Mouse (Mus musculus) left cerebral cortex, postnatal 14 days (tissue): Measurements from ENCODE around the gene Ankrd28. TPM values are rescaled to one million over a fixed set of nuclear protein-coding genes. Genes with fewer than 3 reads are reported as not detected.
"Not testable (repeated sequence)": the region's sequence is repeated elsewhere in the genome, so short reads cannot be mapped to it uniquely, and the experiment has no call there.

Experiments used
- DNase-seq, 2 experiments: peaks; one replicate each; pipeline ENCODE4 v3.0.0; 2021 to 2022; ENCODE audit warnings: low spot score in 2 of 2, mixed read lengths in 1 of 2
- intact Hi-C: fragments of 180-260 bp; cut with DNase I; formaldehyde crosslinking; loops from one replicate; pipeline ENCODE4 v1.15.1; 2025
- total RNA-seq, 2 experiments: library from RNA; stranded (reverse); gene quantifications; 2 replicates each; pipeline ENCODE4 v1.2.3; 2021

Ankrd28 gene
- total RNA-seq, 2 experiments from 2014 or later, result 46.8 to 54.8 TPM

- DNase-seq, result no peak
- intact Hi-C loops, result loop anchor here (5.0 kb wide), 2 partner anchors 143 to 233 kb away; no protein-coding TSS in a partner anchor
Measured at GRCm38 (mm10) chr14:31798937-31799336, 31.5 kb downstream of the Ankrd28 start.

- intact Hi-C loops, result loop anchor here (2.0 to 5.0 kb wide), 3 partner anchors 147 to 281 kb away; no protein-coding TSS in a partner anchor
Measured at GRCm38 (mm10) chr14:31795535-31795934, 34.9 kb downstream of the Ankrd28 start.

GRCm38 (mm10) chr14:31794776-31795126, 35.7 kb downstream of the Ankrd28 start:
- intact Hi-C loops, result loop anchor here (2.0 to 5.0 kb wide), 3 partner anchors 148 to 282 kb away; no protein-coding TSS in a partner anchor
- DNase-seq, result no peak

More at GRCm38 (mm10) chr14:31795535-31795934, 34.9 kb downstream of the Ankrd28 start:
- no peak for DNase-seq

GRCm38 (mm10) chr14:31793979-31794775, 36.3 kb downstream of the Ankrd28 start:
- DNase-seq, result peak in 1 of 2 experiments; percentile 35
- intact Hi-C loops, result loop anchor here (2.0 kb wide), 1 partner anchor 283 kb away; no protein-coding TSS in a partner anchor

- peak; percentile 37 to 40 for DNase-seq
- intact Hi-C loops, result loop anchor here (2.0 kb wide), 1 partner anchor 134 kb away; no protein-coding TSS in a partner anchor
Measured at GRCm38 (mm10) chr14:31790797-31791196, 39.7 kb downstream of the Ankrd28 start.

- no peak for DNase-seq
- intact Hi-C loops, result no loop called here
Measured at GRCm38 (mm10) chr14:31786906-31787305, 43.5 kb downstream of the Ankrd28 start.

- intact Hi-C loops, result no loop called here
Measured at GRCm38 (mm10) chr14:31785681-31786080, 44.8 kb downstream of the Ankrd28 start.

GRCm38 (mm10) chr14:31784975-31785374, 45.5 kb downstream of the Ankrd28 start:
- intact Hi-C loops, result no loop called here
- no peak for DNase-seq

More at GRCm38 (mm10) chr14:31785681-31786080, 44.8 kb downstream of the Ankrd28 start:
- DNase-seq, result no peak

- DNase-seq, result peak; percentile 55 to 57
- intact Hi-C loops, result loop anchor here (2.0 kb wide), 1 partner anchor 121 kb away; no protein-coding TSS in a partner anchor
Measured at GRCm38 (mm10) chr14:31781309-31782049, 49.0 kb downstream of the Ankrd28 start.

- intact Hi-C loops, result loop anchor here (2.0 kb wide), 1 partner anchor 120 kb away; no protein-coding TSS in a partner anchor
- DNase-seq, result peak; percentile 21 to 24
Measured at GRCm38 (mm10) chr14:31780412-31781233, 49.8 kb downstream of the Ankrd28 start.

- intact Hi-C loops, result no loop called here
- DNase-seq, result no peak
Measured at GRCm38 (mm10) chr14:31773518-31773917, 56.9 kb downstream of the Ankrd28 start.

- intact Hi-C loops, result no loop called here
- DNase-seq, result no peak
Measured at GRCm38 (mm10) chr14:31772251-31772650, 58.2 kb downstream of the Ankrd28 start.

GRCm38 (mm10) chr14:31768531-31768930, 61.9 kb downstream of the Ankrd28 start:
- peak in 1 of 2 experiments; percentile 12 for DNase-seq
- intact Hi-C loops, result no loop called here

GRCm38 (mm10) chr14:31764083-31764482, 66.4 kb downstream of the Ankrd28 start:
- intact Hi-C loops, result no loop called here
- DNase-seq, result no peak

GRCm38 (mm10) chr14:31761727-31762126, 68.7 kb downstream of the Ankrd28 start:
- intact Hi-C loops, result no loop called here
- DNase-seq, result no peak

- intact Hi-C loops, result no loop called here
- no peak for DNase-seq
Measured at GRCm38 (mm10) chr14:31759195-31759594, 71.3 kb downstream of the Ankrd28 start.

- intact Hi-C loops, DNase-seq: not testable (repeated sequence)
Measured at GRCm38 (mm10) chr14:31758410-31758809, 72.0 kb downstream of the Ankrd28 start.

GRCm38 (mm10) chr14:31748239-31748873, 82.1 kb downstream of the Ankrd28 start:
- DNase-seq, result no peak

GRCm38 (mm10) chr14:31742523-31742922, 87.9 kb downstream of the Ankrd28 start:
- DNase-seq, result no peak
- intact Hi-C loops, result no loop called here

More at GRCm38 (mm10) chr14:31748239-31748873, 82.1 kb downstream of the Ankrd28 start:
- intact Hi-C loops, result no loop called here
